Mouse (Mus musculus): Measurements from ENCODE around the gene Ttll8. TPM values are rescaled to one million over a fixed set of nuclear protein-coding genes. Genes with fewer than 3 reads are reported as not detected.
A peak's percentile ranks its signal among the peaks of the same experiment; 100 is the strongest.

Gene Ttll8
- polyA plus RNA-seq, 1 experiment from 2014 or later, result not detected

DNA sequence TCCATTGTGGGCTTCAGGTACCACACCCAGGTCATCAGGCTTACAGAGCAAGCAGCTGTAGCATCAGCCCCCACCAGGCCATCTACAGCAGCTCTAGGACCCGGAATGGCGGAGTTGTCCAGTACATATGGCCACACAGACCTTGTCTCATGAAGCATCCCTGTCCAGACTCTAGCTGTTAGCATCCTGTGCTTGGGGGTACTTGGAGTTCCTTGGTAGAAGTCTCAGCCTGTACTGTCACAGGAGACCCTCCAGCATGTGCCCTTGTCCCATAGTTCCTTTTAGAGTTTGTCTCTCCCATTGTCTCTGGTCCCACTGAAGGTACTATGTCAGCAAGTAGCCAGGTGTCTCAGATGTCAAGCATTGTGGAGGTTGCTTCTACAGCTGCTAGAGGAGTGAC is 104.6 kb downstream of the Ttll8 start:
- Histone ChIP-seq H3K9ac (ENCODE audit: low read depth, low read length) (no peak overlapping the region), H3K27ac (ENCODE audit: low read depth, low read length) (no peak overlapping the region), H3K36me3 (ENCODE audit: control insufficient read depth, insufficient read depth, low read length) (no peaks in the 10 kb centered on the region), H3K4me2 (no peak overlapping the region), H3K4me1 (replicated peaks; ENCODE audit: control insufficient read depth, insufficient read depth, low read length) (peaks cover 4% of the 10 kb centered on the region; the same call in 1 of the 2 replicates), H3K27me3 (replicated peaks; ENCODE audit: control insufficient read depth, insufficient read depth, low read length) (no peaks in the 10 kb centered on the region), H3K9me3 (ENCODE audit: control insufficient read depth, low read length) (no peaks in the 10 kb centered on the region), H3K4me3 (ENCODE audit: low read depth, low read length) (no peak overlapping the region)
- 84% methylated on average over 2 of the region's 2 CpGs for WGBS
- no peak for ATAC-seq (replicated peaks; ENCODE audit: low FRiP score)
- DNase-seq (ENCODE audit: low spot score), result no peak

- H3K9me3 ChIP-seq (ENCODE audit: control insufficient read depth, low read length), result no peaks in the 10 kb centered on the region
- H3K4me3 ChIP-seq (ENCODE audit: low read depth, low read length), result no peak overlapping the region
- H3K9ac ChIP-seq (ENCODE audit: low read depth, low read length), result no peak overlapping the region
- H3K36me3 ChIP-seq (ENCODE audit: control insufficient read depth, insufficient read depth, low read length), result no peaks in the 10 kb centered on the region
- no peak overlapping the region for H3K4me2 ChIP-seq
- H3K27me3 ChIP-seq (replicated peaks; ENCODE audit: control insufficient read depth, insufficient read depth, low read length), result no peaks in the 10 kb centered on the region
- ATAC-seq (replicated peaks; ENCODE audit: low FRiP score) (no peak), DNase-seq (ENCODE audit: low spot score) (no peak)
- 83% methylated on average over 1 of the region's 1 CpGs for WGBS
- H3K27ac ChIP-seq (ENCODE audit: low read depth, low read length), result no peak overlapping the region
- peaks cover 4% of the 10 kb centered on the region; the same call in 1 of the 2 replicates for H3K4me1 ChIP-seq (replicated peaks; ENCODE audit: control insufficient read depth, insufficient read depth, low read length)
These were observed 105.6 kb downstream of the Ttll8 start for GRCm38 (mm10) chr15:88848661-88849060.

GRCm38 (mm10) chr15:88844966-88845365 is 109.3 kb downstream of the Ttll8 start:
- Histone ChIP-seq H3K36me3 (ENCODE audit: control insufficient read depth, insufficient read depth, low read length) (no peaks in the 10 kb centered on the region), H3K4me1 (replicated peaks; ENCODE audit: control insufficient read depth, insufficient read depth, low read length) (no peaks in the 10 kb centered on the region; the same call in 1 of the 2 replicates), H3K4me3 (ENCODE audit: low read depth, low read length) (no peak overlapping the region), H3K9me3 (ENCODE audit: control insufficient read depth, low read length) (no peaks in the 10 kb centered on the region), H3K27ac (ENCODE audit: low read depth, low read length) (no peak overlapping the region), H3K4me2 (no peak overlapping the region), H3K27me3 (replicated peaks; ENCODE audit: control insufficient read depth, insufficient read depth, low read length) (no peaks in the 10 kb centered on the region), H3K9ac (ENCODE audit: low read depth, low read length) (no peak overlapping the region)
- 80% methylated on average over 7 of the region's 7 CpGs for WGBS
- no peak for DNase-seq (ENCODE audit: low spot score)
- no peak for ATAC-seq (replicated peaks; ENCODE audit: low FRiP score)

- H3K9me3 ChIP-seq (ENCODE audit: control insufficient read depth, low read length), result no peaks in the 10 kb centered on the region
- peaks cover 9% of the 10 kb centered on the region for H3K4me1 ChIP-seq (replicated peaks; ENCODE audit: control insufficient read depth, insufficient read depth, low read length)
- 0 out of 2 replicates have a peak, but pooled peaks cover 3% of the 10 kb centered on the region for H3K27me3 ChIP-seq (replicated peaks; ENCODE audit: control insufficient read depth, insufficient read depth, low read length)
- no peak for DNase-seq (ENCODE audit: low spot score)
- whole genome bisulfite sequencing, result 45% methylated on average over 8 of the region's 8 CpGs
- ATAC-seq (replicated peaks; ENCODE audit: low FRiP score), result no peak
- H3K9ac ChIP-seq (ENCODE audit: low read depth, low read length), result 0 out of 2 replicates have a peak overlapping the region, but pooled peaks have one; percentile 20
- H3K27ac ChIP-seq (ENCODE audit: low read depth, low read length), result no peak overlapping the region
- H3K36me3 ChIP-seq (ENCODE audit: control insufficient read depth, insufficient read depth, low read length), result no peaks in the 10 kb centered on the region
- H3K4me2 ChIP-seq, result no peak overlapping the region
- no peak overlapping the region for H3K4me3 ChIP-seq (ENCODE audit: low read depth, low read length)
These were observed 110.6 kb downstream of the Ttll8 start for GRCm38 (mm10) chr15:88843486-88844097.

DNA sequence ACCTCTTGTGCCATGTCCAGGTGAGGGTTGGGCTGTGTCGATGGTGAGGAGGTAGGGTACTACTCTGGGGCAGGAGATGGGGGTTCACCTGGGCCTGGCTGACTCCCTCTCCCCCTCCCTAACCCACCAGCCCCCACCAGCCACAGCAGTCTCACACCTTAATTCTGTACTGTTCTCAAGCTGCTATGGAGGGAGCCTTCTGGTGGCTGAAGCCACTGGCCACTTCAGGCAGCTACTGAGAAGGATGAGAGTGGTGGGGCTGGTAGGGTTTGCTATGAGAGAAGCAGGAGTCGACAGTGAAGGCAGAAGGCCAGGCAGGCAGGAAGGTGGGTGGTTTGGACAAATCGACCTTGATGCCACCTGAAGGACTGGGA is 111.9 kb downstream of the Ttll8 start:
- DNase-seq (ENCODE audit: low spot score), result no peak
- Histone ChIP-seq H3K4me3 (ENCODE audit: low read depth, low read length) (no peak overlapping the region), H3K27me3 (replicated peaks; ENCODE audit: control insufficient read depth, insufficient read depth, low read length) (peaks cover 7% of the 10 kb centered on the region; the same call in 1 of the 2 replicates), H3K4me2 (no peak overlapping the region), H3K9ac (ENCODE audit: low read depth, low read length) (no peak overlapping the region), H3K36me3 (ENCODE audit: control insufficient read depth, insufficient read depth, low read length) (no peaks in the 10 kb centered on the region), H3K27ac (ENCODE audit: low read depth, low read length) (no peak overlapping the region), H3K9me3 (ENCODE audit: control insufficient read depth, low read length) (no peaks in the 10 kb centered on the region), H3K4me1 (replicated peaks; ENCODE audit: control insufficient read depth, insufficient read depth, low read length) (peaks cover 15% of the 10 kb centered on the region)
- 56% methylated on average over 3 of the region's 3 CpGs for WGBS
- no peak for ATAC-seq (replicated peaks; ENCODE audit: low FRiP score)

GRCm38 (mm10) chr15:88841580-88842299 is 112.5 kb downstream of the Ttll8 start:
- ATAC-seq (replicated peaks; ENCODE audit: low FRiP score) (no peak), DNase-seq (ENCODE audit: low spot score) (no peak)
- H3K27me3 ChIP-seq (replicated peaks; ENCODE audit: control insufficient read depth, insufficient read depth, low read length), result peaks cover 7% of the 10 kb centered on the region; the same call in 1 of the 2 replicates
- no peak overlapping the region for H3K4me2 ChIP-seq
- no peaks in the 10 kb centered on the region for H3K9me3 ChIP-seq (ENCODE audit: control insufficient read depth, low read length)
- no peak overlapping the region for H3K9ac ChIP-seq (ENCODE audit: low read depth, low read length)
- WGBS, result 87% methylated on average over 3 of the region's 3 CpGs
- no peaks in the 10 kb centered on the region for H3K36me3 ChIP-seq (ENCODE audit: control insufficient read depth, insufficient read depth, low read length)
- no peak overlapping the region for H3K4me3 ChIP-seq (ENCODE audit: low read depth, low read length)
- H3K4me1 ChIP-seq (replicated peaks; ENCODE audit: control insufficient read depth, insufficient read depth, low read length), result peaks cover 15% of the 10 kb centered on the region
- H3K27ac ChIP-seq (ENCODE audit: low read depth, low read length), result no peak overlapping the region

GRCm38 (mm10) chr15:88841160-88841559 is 113.1 kb downstream of the Ttll8 start:
- DNase-seq (ENCODE audit: low spot score), result no peak
- Histone ChIP-seq H3K36me3 (ENCODE audit: control insufficient read depth, insufficient read depth, low read length) (no peaks in the 10 kb centered on the region), H3K4me2 (no peak overlapping the region), H3K27ac (ENCODE audit: low read depth, low read length) (no peak overlapping the region), H3K4me1 (replicated peaks; ENCODE audit: control insufficient read depth, insufficient read depth, low read length) (peaks cover 15% of the 10 kb centered on the region), H3K9me3 (ENCODE audit: control insufficient read depth, low read length) (no peaks in the 10 kb centered on the region), H3K27me3 (replicated peaks; ENCODE audit: control insufficient read depth, insufficient read depth, low read length) (peaks cover 7% of the 10 kb centered on the region; the same call in 1 of the 2 replicates), H3K9ac (ENCODE audit: low read depth, low read length) (no peak overlapping the region), H3K4me3 (ENCODE audit: low read depth, low read length) (no peak overlapping the region)
- 79% methylated on average over 2 of the region's 2 CpGs for WGBS
- ATAC-seq (replicated peaks; ENCODE audit: low FRiP score), result no peak

Data from liver, embryonic 11.5 days (tissue).